Mouse (Mus musculus): ENCODE data around the gene Gm20388.
A peak's percentile ranks its signal among the peaks of the same experiment; 100 is the strongest.
"Not testable (repeated sequence)": the region's sequence is repeated elsewhere in the genome, so short reads cannot be mapped to it uniquely, and the experiment has no call there.

Gene Gm20388

DNA sequence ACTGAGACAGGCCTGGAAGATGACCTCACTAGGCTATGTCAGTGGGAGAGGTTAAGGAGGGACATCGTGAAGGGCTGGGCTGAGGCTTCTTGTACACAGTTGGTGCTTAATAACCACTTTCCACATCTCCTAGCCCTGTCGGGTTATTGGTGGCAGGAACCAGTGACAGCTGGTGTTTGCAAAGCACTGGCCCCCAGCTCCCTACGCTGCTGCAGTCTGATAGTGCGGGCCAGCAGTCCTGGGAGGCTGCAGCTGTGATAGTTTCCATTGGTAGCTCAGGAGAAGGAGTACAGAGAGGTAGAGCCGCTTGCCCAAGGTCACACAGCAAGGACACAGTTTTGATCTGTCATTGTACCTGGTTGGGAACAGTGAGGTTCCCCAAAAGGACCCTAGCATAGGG, 2391.2 kb downstream of the Gm20388 start:
- no peak for DNase-seq (ENCODE audit: low spot score in 2 of 2)

- DNase-seq (ENCODE audit: low spot score in 2 of 2), result no peak
These were observed 2392.8 kb downstream of the Gm20388 start for GRCm38 (mm10) chr8:122303451-122303850.

DNA sequence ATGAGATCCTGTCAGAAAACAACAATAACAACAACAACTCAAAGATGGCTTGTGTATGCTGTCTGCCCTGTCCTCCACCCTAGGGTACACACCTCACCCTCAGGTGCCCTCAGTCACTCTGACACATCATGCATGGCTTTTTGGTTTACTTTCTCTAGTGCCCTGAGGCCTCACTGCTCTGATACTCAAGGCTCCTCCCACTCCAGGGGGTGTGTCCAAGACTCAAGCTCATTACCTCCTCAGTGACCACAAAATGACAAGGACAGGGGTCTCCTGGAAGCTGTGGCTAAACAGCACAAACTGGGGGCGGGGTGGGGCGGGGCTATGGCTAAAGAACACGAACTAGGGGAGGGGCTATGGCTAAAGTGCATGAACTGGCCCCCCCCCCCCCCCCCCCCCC, 2393.4 kb downstream of the Gm20388 start:
- DNase-seq (ENCODE audit: low spot score in 2 of 2), result no peak

DNA sequence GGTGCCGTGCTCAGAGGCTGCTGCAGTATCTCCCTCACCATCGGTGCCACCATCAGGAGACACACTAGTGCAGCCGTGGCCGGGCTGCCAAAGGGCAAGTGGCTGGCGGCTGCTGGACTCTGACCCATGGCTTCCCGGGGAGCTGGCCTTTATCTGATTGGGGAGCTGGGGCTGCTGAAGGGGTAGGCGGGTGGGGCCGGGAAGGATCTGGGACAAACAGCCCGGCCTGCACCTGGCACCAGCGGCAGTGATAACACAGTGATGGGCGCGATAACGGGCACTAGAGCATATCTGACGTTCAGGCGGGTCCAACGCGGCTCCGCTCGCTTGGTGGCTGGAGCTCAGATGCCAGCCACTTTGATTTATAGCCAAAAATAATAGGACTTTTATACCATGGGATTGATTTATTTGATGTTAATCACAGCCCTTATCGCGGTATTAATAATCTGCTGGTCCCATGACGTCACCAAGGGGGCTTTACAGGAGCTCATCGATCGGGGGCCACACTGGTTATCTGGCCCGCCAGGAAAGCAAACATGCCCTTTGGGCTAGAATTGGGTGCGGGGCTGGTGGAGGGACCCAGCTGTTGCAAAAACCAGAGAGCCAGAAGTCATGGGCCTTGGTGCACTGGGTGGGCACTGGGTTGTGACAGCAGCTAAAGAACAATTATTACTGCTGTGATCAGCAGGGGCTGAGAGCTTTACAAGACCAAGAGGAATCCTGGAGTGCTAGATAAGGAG, 2396.2 kb downstream of the Gm20388 start:
- no peak for DNase-seq (ENCODE audit: low spot score in 2 of 2)

DNA sequence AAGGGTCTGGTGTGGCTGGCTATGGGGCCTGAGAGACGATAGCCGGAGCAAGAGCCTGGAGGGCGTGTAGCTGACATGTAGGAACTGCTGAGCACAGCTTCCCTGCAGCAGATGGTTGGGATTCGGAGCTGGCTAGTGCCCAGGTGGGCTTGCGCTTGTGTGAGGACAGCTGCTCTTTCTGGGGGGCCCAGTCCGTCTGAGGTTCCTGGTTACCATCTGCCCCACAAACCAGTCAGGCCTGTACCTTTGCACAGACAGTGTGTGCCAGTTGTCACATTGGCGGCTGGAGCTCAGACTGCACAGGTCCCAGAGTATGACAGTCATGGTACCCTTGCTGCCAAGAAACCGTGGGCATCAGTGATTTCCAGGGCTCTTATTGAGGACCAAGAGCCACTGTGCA, 2397.2 kb downstream of the Gm20388 start:
- no peak for DNase-seq (ENCODE audit: low spot score in 2 of 2)

- no peak for DNase-seq (ENCODE audit: low spot score in 2 of 2)
These were observed 2398.6 kb downstream of the Gm20388 start for GRCm38 (mm10) chr8:122309272-122309671.

DNA sequence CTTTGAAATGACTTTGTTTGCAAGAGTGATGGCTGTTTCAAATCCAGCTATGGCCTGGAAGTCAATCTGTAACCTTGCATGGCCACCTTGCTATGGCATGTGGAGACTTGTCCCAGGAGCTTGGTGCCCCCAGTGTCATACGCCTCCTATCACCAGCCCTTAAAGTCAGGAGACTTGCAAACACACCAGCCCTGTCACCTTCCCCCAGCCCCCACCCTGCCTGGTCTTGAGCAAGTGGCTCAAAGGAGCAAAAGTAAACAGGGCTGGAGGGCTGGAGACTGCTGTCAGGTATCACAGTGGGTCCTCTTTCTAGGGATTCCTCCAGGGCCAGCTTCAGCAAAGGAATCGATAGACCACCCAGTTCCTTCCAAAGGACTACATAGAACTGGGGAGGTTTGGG, 2400.5 kb downstream of the Gm20388 start:
- no peak for DNase-seq (ENCODE audit: low spot score in 2 of 2)

GRCm38 (mm10) chr8:122312553-122312952, 2401.9 kb downstream of the Gm20388 start:
- DNase-seq (ENCODE audit: low spot score in 2 of 2), result no peak

GRCm38 (mm10) chr8:122313310-122313709, 2402.7 kb downstream of the Gm20388 start:
- no peak for DNase-seq (ENCODE audit: low spot score in 2 of 2)

- peak; percentile 48 to 64 for DNase-seq (ENCODE audit: low spot score in 2 of 2)
These were observed 2404.4 kb downstream of the Gm20388 start for GRCm38 (mm10) chr8:122314899-122315496.

DNA sequence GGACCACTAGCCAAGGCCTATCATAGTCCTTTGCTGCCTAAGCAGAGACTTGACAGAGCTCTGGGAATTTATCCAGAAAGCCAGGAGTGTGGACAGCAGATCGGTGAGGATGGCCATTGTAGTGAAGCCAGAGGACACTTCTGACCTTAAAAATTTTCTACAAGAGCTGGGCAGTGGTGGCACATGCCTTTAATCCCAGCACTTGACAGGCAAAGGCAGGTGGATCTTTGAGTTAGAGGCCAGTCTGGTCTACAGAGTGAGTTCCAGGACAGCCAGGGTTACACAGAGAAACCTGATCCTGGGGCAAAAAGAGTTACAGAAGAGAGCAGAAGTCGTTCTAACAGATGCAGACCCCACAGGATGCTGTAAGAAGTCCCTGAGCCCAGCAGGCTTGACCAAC, 2405.8 kb downstream of the Gm20388 start:
- DNase-seq (ENCODE audit: low spot score in 2 of 2), result no peak

DNA sequence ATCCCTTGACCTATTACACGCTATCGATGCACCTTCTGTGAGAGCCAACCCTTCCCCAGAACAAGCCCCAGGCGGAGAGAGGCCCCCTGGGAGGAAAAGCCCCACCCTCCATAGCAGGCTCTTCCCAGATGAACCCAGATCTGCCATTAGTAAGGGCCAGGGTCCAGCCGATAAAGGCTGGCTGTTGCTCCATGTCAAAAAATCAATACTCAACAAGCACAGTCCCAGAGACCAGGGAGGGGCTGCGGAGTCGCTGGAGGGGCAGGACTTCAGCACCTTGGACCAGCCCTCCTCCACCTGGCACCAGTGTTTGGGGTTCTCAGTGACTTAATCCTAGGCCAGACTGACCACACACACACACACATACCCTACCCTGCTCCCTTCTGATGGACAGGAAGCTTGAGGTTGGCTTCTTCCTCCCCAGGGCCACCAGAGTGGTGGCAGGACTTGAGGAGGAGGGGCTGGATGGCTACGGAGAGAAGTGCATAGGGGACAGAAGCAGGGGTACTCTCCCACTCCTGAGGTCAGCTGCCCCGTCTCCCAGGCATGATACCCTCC, 2407.4 kb downstream of the Gm20388 start:
- DNase-seq (ENCODE audit: low spot score in 2 of 2), result no peak

GRCm38 (mm10) chr8:122319045-122319707, 2408.5 kb downstream of the Gm20388 start:
- no peak for DNase-seq (ENCODE audit: low spot score in 2 of 2)

- no peak for DNase-seq (ENCODE audit: low spot score in 2 of 2)
These were observed 2409.1 kb downstream of the Gm20388 start for GRCm38 (mm10) chr8:122319708-122320075.

GRCm38 (mm10) chr8:122320541-122320940, 2409.9 kb downstream of the Gm20388 start:
- DNase-seq (ENCODE audit: low spot score in 2 of 2), result no peak

- DNase-seq (ENCODE audit: low spot score in 2 of 2), result no peak
These were observed 2410.8 kb downstream of the Gm20388 start for GRCm38 (mm10) chr8:122321455-122321921.

DNA sequence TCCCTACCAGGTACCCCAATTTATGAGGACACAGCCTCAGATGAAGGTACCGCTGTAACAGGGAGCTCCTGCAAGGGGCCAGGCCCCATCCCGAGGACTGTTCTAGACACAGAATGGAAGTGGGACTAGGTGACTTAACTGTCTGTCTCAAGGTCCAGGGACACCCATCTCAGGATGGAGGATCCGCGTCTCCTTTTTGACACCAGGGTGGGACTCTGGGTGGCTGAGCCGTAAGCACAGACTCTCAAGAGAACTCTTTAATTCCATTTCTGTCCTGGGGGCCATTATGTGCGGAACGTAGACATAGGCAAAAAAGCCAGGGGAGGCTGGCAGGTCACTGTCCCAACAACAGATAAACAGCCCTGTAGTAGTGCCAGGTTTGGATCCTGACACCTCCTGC, 2411.5 kb downstream of the Gm20388 start:
- DNase-seq (ENCODE audit: low spot score in 2 of 2), result no peak

GRCm38 (mm10) chr8:122322792-122323191, 2412.2 kb downstream of the Gm20388 start:
- no peak for DNase-seq (ENCODE audit: low spot score in 2 of 2)

GRCm38 (mm10) chr8:122323951-122324402, 2413.3 kb downstream of the Gm20388 start:
- not testable (repeated sequence) for DNase-seq (ENCODE audit: low spot score in 2 of 2)

- DNase-seq (ENCODE audit: low spot score in 2 of 2), result no peak
These were observed 2414.6 kb downstream of the Gm20388 start for GRCm38 (mm10) chr8:122325196-122325595.

- no peak for DNase-seq (ENCODE audit: low spot score in 2 of 2)
These were observed 2415.5 kb downstream of the Gm20388 start for GRCm38 (mm10) chr8:122326114-122326542.

- DNase-seq (ENCODE audit: low spot score in 2 of 2), result no peak
These were observed 2418.4 kb downstream of the Gm20388 start for GRCm38 (mm10) chr8:122329072-122329471.

All from heart, adult 9 months (tissue).